ENCODE assay signal across 9 mouse cellular contexts in genomic region chr1:167660521-167661101, GRCm38 (mm10). TPM values are rescaled to one million over a fixed set of nuclear protein-coding genes. Genes with fewer than 3 reads are reported as not detected.
A peak's percentile ranks its signal among the peaks of the same experiment; 100 is the strongest.
DNase-seq lines count a peak whose midpoint lies in the region; ATAC-seq and TF ChIP-seq lines count a peak whose summit lies in the region.
"Had no signal": no experiment of that assay in that cellular context is flagged by ENCODE, and none has a peak within 500 bp of the region (broad histone marks: within the 10 kb centered on the region; RNA-seq: fewer than 3 reads in every experiment).

No protein-coding gene starts in this region.

- H3K9ac ChIP-seq in hindbrain, embryonic 11.5 days (ENCODE audit: low read depth, low read length): no peak overlapping the region
- H3K9ac ChIP-seq in midbrain, embryonic 13.5 days (replicated peaks): peak overlapping the region; percentile 58

- no peak overlapping the region for H3K27ac ChIP-seq in hindbrain, embryonic 11.5 days (ENCODE audit: low read depth, low read length)
- no peak overlapping the region for H3K27ac ChIP-seq in midbrain, embryonic 13.5 days
- H3K27ac ChIP-seq in testis, adult 2 months (ENCODE audit: control insufficient read depth, insufficient read depth, low read depth, low read length): no peak overlapping the region

- peak overlapping the region; percentile 49 for H3K4me2 ChIP-seq in hindbrain, embryonic 11.5 days (replicated peaks; ENCODE audit: low read depth, low read length)
- H3K4me2 ChIP-seq in midbrain, embryonic 13.5 days (replicated peaks): peak overlapping the region; percentile 55

- WGBS in hindbrain, embryonic 11.5 days: 3% methylated on average over 21 of the region's 21 CpGs
- WGBS in midbrain, embryonic 13.5 days: under 1% methylated on average over 21 of the region's 21 CpGs

- H3K4me3 ChIP-seq in hindbrain, embryonic 11.5 days (ENCODE audit: low read depth, low read length): peak overlapping the region; percentile 27
- H3K4me3 ChIP-seq in midbrain, embryonic 13.5 days (replicated peaks): peak overlapping the region; percentile 30
- peak overlapping the region; percentile 17; the same call in 1 of the 2 replicates for H3K4me3 ChIP-seq in testis, adult 2 months (ENCODE audit: control insufficient read depth, low read depth, low read length)
- H3K4me3 ChIP-seq: megakaryocyte, embryonic 14.5 days had no signal

- TF ChIP-seq CTCF in testis, adult 2 months (IDR thresholded peaks at IDR 0.05; ENCODE audit: control insufficient read depth, insufficient read depth, insufficient replicate concordance, low read depth, low read length): no peak

- no peak; the same call in 1 of the 2 replicates for TF ChIP-seq POLR2A in testis, adult 2 months (IDR thresholded peaks at IDR 0.05; ENCODE audit: control insufficient read depth, low read depth, low read length)

- ATAC-seq in hindbrain, embryonic 11.5 days (ENCODE audit: low FRiP score): no peak
- peak; percentile 86 for ATAC-seq in midbrain, embryonic 13.5 days
- ATAC-seq in activated CD4-positive, CD25-positive, alpha-beta regulatory T cell, adult 4 months: no peak

- peak; percentile 94 for DNase-seq in NIH3T3 (ENCODE audit: low read depth)
- DNase-seq in cerebellum, adult 9-11 months: peak; percentile 19
- DNase-seq in frontal cortex, postnatal 36 days (ENCODE audit: low spot score in 2 of 2): peak; percentile 27 to 37
- peak; percentile 39 for DNase-seq in hindbrain, embryonic 11.5 days (ENCODE audit: low spot score)
- peak; percentile 64 to 74 for DNase-seq in layer of hippocampus, postnatal 10 days (ENCODE audit: low spot score in 2 of 2)

- H3K27me3 ChIP-seq in hindbrain, embryonic 11.5 days (ENCODE audit: control insufficient read depth, insufficient read depth, low read length): peaks cover 16% of the 10 kb centered on the region
- H3K27me3 ChIP-seq in midbrain, embryonic 13.5 days: peaks cover 45% of the 10 kb centered on the region
- H3K27me3 ChIP-seq in testis, adult 2 months (ENCODE audit: control insufficient read depth, insufficient read depth, low read length): no peaks in the 10 kb centered on the region

- no peaks in the 10 kb centered on the region for H3K9me3 ChIP-seq in hindbrain, embryonic 11.5 days (ENCODE audit: control insufficient read depth, low read length)
- no peaks in the 10 kb centered on the region for H3K9me3 ChIP-seq in midbrain, embryonic 13.5 days
- H3K9me3 ChIP-seq: megakaryocyte, embryonic 14.5 days had no signal

- H3K4me1 ChIP-seq in hindbrain, embryonic 11.5 days (replicated peaks; ENCODE audit: control insufficient read depth, insufficient read depth, low read length): peaks cover 5% of the 10 kb centered on the region; the same call in 1 of the 2 replicates
- H3K4me1 ChIP-seq in midbrain, embryonic 13.5 days (replicated peaks): peaks cover 13% of the 10 kb centered on the region
- H3K4me1 ChIP-seq in testis, adult 2 months (ENCODE audit: control insufficient read depth, insufficient read depth, low read length): peaks cover 3% of the 10 kb centered on the region

- H3K36me3 ChIP-seq in hindbrain, embryonic 11.5 days (ENCODE audit: control insufficient read depth, insufficient read depth, low read length): no peaks in the 10 kb centered on the region
- H3K36me3 ChIP-seq in midbrain, embryonic 13.5 days: no peaks in the 10 kb centered on the region
- H3K36me3 ChIP-seq in testis, adult 2 months (ENCODE audit: control insufficient read depth, insufficient read depth, low read length): no peaks in the 10 kb centered on the region

RNA-seq across cellular contexts. Expression of gene Lmx1a, which starts 28.4 kb away (rescaled TPM):
- polyA plus RNA-seq in hindbrain, embryonic 11.5 days (2014; fragmentation: Nextera tagmentation; extraction: Ambion mirVana): 5.6 and 11.4 TPM in 2 replicates
- under 1 TPM; 0.22 to 0.71 TPM for total RNA-seq in layer of hippocampus, postnatal 10 days (2021)
- 15.0 and 19.6 TPM in 2 replicates for polyA plus RNA-seq in midbrain, embryonic 13.5 days (2015; fragmentation: Nextera tagmentation; extraction: Ambion mirVana)
- 0.06 TPM in 1 of 2 replicates, not detected in the other for polyA plus RNA-seq in testis, adult 2 months (2012; rRNA removed)
- polyA plus RNA-seq in activated CD4-positive, CD25-positive, alpha-beta regulatory T cell, adult 4 months (2017; shearing (Covaris generic)): not detected

Comparison
In these comparisons a context has a peak if more than half of its experiments do, and no peak if none do; other contexts are left out.
1. DNase-seq: peak in every context shown above with its lines; median percentile 94 in NIH3T3; 69 in layer of hippocampus, postnatal 10 days; 39 in hindbrain, embryonic 11.5 days; 32 in frontal cortex, postnatal 36 days; 19 in cerebellum, adult 9-11 months.